Mouse (Mus musculus) adrenal gland (tissue): ENCODE measurements around the gene Krtap4-8.
"Not testable (repeated sequence)": the region's sequence is repeated elsewhere in the genome, so short reads cannot be mapped to it uniquely, and the experiment has no call there.

ENCODE experiments used
- intact Hi-C: fragments of 180-260 bp; cut with DNase I; formaldehyde crosslinking; loops from one replicate; pipeline ENCODE4 v1.15.1; 2025
- long read RNA-seq, 2 experiments: library from polyadenylated mRNA; unstranded; transcript quantifications; one replicate each; pipeline ENCODE4 v2.0.0; 2020; ENCODE audit warnings: borderline replicate concordance in 1 of 2; ENCODE audit not compliant: insufficient replicate concordance in 1 of 2

Krtap4-8 gene
- long read RNA-seq, experiment 1: 0 reads
- long read RNA-seq, experiment 2: 0 reads

- intact Hi-C loops: no loop called here
Measured at GRCm38 (mm10) chr11:99780604-99781003, at the start of gene Krtap4-8. Krtap4-8 (minus strand) TSS chr11:99780704.

DNA sequence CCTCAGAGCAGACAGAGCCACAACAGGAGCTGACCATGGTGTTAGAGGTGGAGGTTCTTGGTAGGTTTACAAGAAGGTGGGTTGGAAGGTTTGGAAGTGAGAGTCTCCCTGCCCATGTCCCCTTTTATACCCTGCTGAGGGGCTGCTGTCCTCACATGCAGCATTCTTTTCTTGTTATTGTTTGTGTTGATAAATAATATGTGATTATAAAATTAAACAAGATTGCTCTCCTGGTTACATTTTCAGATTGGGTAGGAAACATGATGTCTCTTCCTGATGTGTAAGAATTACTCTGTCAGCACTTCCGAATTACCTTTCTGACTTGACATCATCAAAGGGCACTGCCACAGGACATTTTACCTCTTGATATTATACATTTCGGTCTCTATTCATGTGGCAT is 35.1 kb upstream of the Krtap4-8 start, which contains the start of gene Gm11564:
Gene Gm11564 (minus strand): TSS at position 101 of the 400 bp plus-strand sequence.
- intact Hi-C loops: not testable (repeated sequence)

GRCm38 (mm10) chr11:99809792-99810191 is 29.3 kb upstream of the Krtap4-8 start, which contains the start of gene Krtap4-13:
Krtap4-13 (minus strand) TSS chr11:99809892.
- intact Hi-C loops: not testable (repeated sequence)

- intact Hi-C loops: not testable (repeated sequence)
Measured at GRCm38 (mm10) chr11:99804346-99804745, 23.8 kb upstream of the Krtap4-8 start, which contains the start of gene Gm11554. Gm11554 (minus strand) TSS chr11:99804446.

- intact Hi-C loops: not testable (repeated sequence)
Measured at GRCm38 (mm10) chr11:99798832-99799231, 18.3 kb upstream of the Krtap4-8 start, which contains the start of gene Gm11569. Gm11569 (minus strand) TSS chr11:99798932.

DNA sequence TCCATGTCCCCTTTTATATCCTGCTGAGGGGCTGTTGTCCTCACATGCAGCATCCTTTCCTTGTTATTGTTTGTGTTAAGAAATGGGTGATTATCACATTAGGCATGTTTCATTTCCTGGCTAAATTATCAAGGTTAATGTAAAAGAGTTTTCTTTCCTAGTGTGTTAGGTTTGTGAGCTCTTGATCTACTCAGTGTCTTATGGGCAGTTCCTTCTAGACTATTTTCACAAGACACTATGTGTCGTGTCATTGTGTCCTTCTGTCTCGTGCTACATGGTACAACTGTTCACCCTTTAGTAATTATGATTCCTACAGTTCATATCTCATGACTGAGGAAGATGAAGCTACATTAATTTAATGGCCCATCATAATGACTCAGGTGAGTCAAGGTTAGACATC is 12.9 kb upstream of the Krtap4-8 start, which contains the start of gene Gm11596:
Gene Gm11596 (minus strand): TSS at position 101 of the 400 bp plus-strand sequence.
- intact Hi-C loops: no loop called here

DNA sequence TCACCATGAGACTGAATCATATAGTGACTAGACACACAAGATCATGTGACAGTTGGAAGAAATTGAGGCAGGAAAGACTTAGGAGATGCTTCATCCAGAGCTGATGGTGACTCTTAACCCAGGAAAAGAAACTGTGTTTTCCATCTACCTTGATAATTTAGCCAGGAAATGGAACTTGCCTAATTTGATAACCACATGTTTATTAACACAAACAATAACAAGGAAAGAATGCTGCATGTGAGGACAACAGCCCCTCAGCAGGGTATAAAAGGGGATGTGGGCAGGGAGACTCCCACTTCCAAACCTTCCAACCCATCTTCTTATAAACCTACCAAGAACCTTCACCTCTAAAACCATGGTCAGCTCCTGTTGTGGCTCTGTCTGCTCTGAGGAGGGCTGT is 4.4 kb upstream of the Krtap4-8 start, which contains the start of gene Krtap4-9:
Gene Krtap4-9 (plus strand): TSS at position 301 of the 400 bp plus-strand sequence.
- intact Hi-C loops: not testable (repeated sequence)

DNA sequence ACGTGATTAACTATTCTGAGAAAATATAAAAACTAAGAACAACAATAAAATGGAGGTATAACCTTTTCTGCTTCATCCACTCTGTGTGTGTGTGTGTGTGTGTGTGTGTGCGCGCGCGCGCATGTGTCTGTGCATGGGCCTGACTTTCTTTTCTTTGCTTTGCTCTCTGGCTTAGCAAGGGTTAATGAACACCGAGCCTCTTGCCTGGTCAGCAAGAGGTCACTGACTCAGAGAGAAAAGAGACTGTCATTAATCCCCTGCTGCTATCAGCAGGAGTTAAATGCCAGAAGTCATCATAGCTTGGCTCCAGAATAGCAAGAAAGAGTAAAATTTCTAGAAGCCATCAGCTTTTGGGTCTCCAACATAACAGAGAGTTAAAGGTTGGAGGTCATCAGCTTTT is 2.1 kb downstream of the Krtap4-8 start:
- intact Hi-C loops: no loop called here

DNA sequence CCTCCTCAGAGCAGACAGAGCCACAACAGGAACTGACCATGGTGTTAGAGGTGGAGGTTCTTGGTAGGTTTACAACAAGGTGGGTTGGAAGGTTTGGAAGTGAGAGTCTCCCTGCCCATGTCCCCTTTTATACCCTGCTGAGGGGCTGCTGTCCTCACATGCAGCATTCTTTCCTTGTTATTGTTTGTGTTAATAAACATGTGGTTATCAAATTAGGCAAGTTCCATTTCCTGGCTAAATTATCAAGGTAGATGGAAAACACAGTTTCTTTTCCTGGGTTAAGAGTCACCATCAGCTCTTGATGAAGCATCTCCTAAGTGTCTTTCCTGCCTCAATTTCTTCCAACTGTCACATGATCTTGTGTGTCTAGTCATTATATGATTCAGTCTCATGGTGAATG is 7.7 kb downstream of the Krtap4-8 start, which contains the start of gene Gm11595:
Gene Gm11595 (minus strand): TSS at position 101 of the 400 bp plus-strand sequence.
- intact Hi-C loops: not testable (repeated sequence)

DNA sequence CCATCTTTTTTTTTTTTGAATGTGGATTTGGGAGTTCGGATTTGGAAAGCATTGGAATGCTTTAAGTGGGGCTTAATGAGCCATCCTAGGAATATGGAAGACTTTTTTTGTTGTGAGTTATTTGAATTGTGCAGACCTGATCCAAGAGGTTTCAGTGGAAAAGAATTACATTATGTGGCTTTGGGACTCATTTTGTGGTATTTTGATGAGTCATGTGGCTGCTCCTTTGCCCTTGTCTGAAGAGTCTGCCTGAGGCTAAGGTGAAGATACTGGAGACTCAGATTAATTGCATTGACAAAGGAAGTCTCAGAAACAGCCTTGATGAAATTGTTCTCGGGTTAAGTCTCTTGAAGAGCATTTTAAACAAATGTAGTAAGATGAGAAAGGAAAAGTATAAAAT is 12.1 kb downstream of the Krtap4-8 start:
- intact Hi-C loops: no loop called here

DNA sequence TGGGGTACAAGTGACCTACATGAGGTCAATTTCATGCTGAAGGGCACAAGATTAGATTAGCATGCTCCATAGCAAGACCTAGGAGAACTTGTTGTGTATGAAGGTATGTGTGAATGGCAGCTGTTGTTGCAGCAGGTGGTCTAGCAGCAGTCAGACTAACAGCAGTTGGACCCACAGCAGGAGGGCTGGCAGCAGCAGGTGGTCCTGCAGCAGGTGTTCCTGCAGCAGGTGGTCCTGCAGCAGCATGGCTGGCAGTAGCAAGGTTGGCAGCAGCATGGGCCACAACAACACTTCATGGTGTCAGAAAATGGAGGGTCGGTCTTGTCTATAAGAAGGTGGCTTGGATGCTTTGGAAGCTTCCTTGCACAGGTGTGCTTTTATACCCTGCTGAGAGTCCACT is 21.6 kb downstream of the Krtap4-8 start:
- intact Hi-C loops: no loop called here

- intact Hi-C loops: no loop called here
Measured at GRCm38 (mm10) chr11:99743985-99744384, 36.5 kb downstream of the Krtap4-8 start.

DNA sequence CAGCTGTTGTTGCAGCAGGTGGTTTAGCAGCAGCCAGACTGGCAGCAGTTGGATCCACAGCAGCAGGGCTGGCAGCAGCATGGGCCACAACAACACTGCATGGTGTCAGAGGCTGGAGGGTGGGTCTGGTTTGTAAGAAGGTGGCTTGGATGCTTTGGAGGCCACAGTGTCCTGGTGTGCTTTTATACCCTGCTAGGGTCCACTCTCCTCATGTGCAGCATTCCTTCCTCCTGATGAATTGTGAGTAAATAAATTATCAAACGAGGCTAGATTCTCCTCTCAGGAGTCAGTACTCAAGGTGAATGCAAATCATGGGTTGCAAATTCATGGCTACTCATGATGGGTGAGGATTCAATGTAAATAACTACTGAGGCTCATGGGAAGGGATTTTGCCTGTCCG is 46.3 kb downstream of the Krtap4-8 start, which contains the start of gene Gm14180:
Gene Gm14180 (minus strand): TSS at position 101 of the 400 bp plus-strand sequence.
- intact Hi-C loops: no loop called here
